Comparison of ENCODE assay signal across 15 mouse cellular contexts in genomic region chr2:170177323-170177722, GRCm38 (mm10). TPM values are rescaled to one million over a fixed set of nuclear protein-coding genes. Genes with fewer than 3 reads are reported as not detected.
DNase-seq lines count a peak whose midpoint lies in the region; ATAC-seq and TF ChIP-seq lines count a peak whose summit lies in the region.
"Had no signal": no experiment of that assay in that cellular context is flagged by ENCODE, and none has a peak within 500 bp of the region (broad histone marks: within the 10 kb centered on the region; RNA-seq: fewer than 3 reads in every experiment).

No protein-coding gene starts in this region.

- 0 out of 2 replicates have a peak, but pooled peaks cover 3% of the 10 kb centered on the region for H3K27me3 ChIP-seq in heart, embryonic 10.5 days (ENCODE audit: insufficient read depth, poor library complexity, severe bottlenecking)
- H3K27me3 ChIP-seq in E14TG2a.4 (ENCODE audit: insufficient read depth, low read length), result no peaks in the 10 kb centered on the region
- no peaks in the 10 kb centered on the region for H3K27me3 ChIP-seq in intestine, embryonic 15.5 days (replicated peaks)
- H3K27me3 ChIP-seq: neural tube, embryonic 15.5 days had no signal

- no peaks in the 10 kb centered on the region for H3K9me3 ChIP-seq in heart, embryonic 10.5 days
- no peaks in the 10 kb centered on the region for H3K9me3 ChIP-seq in E14TG2a.4 (ENCODE audit: low read length)
- no peaks in the 10 kb centered on the region for H3K9me3 ChIP-seq in intestine, embryonic 15.5 days
- H3K9me3 ChIP-seq: forebrain, embryonic 10.5 days; neural tube, embryonic 15.5 days had no signal

- WGBS in heart, embryonic 10.5 days, result 32% methylated on average over 8 of the region's 8 CpGs
- 11% methylated on average over 8 of the region's 8 CpGs for WGBS in intestine, embryonic 15.5 days

- H3K27ac ChIP-seq in heart, embryonic 10.5 days, result peak overlapping the region; percentile 78
- H3K27ac ChIP-seq in intestine, embryonic 15.5 days, result peak overlapping the region; percentile 72; the same call in 1 of the 2 replicates
- H3K27ac ChIP-seq: hindbrain, embryonic 14.5 days; macrophage; neural tube, embryonic 15.5 days had no signal

- no peak for TF ChIP-seq CTCF in E14TG2a.4 (conservative IDR thresholded peaks at IDR 0.05; ENCODE audit: low read length)

- peak overlapping the region; percentile 42 for H3K4me2 ChIP-seq in intestine, embryonic 15.5 days (replicated peaks)
- H3K4me2 ChIP-seq: hindbrain, embryonic 14.5 days; neural tube, embryonic 15.5 days had no signal

- no peak for DNase-seq in heart, embryonic 10.5 days (ENCODE audit: low spot score)
- DNase-seq in heart, postnatal 4 days, result no peak
- peak; percentile 36 for DNase-seq in kidney, adult 9 months
- no peak for DNase-seq in kidney, adult 8-10 months
- DNase-seq: layer of hippocampus, postnatal 36 days; right cerebral cortex, adult 18-20 months; thymus, postnatal 25 days had no signal

- peak overlapping the region; percentile 24; the same call in 1 of the 2 replicates for H3K4me3 ChIP-seq in heart, embryonic 10.5 days
- 0 out of 2 replicates have a peak overlapping the region, but pooled peaks have one; percentile 17 for H3K4me3 ChIP-seq in E14TG2a.4 (replicated peaks; ENCODE audit: low read length)
- no peak overlapping the region for H3K4me3 ChIP-seq in intestine, embryonic 15.5 days (replicated peaks)
- H3K4me3 ChIP-seq: forebrain, embryonic 10.5 days; neural tube, embryonic 15.5 days had no signal

- peaks cover 52% of the 10 kb centered on the region for H3K4me1 ChIP-seq in heart, embryonic 10.5 days
- peaks cover 88% of the 10 kb centered on the region for H3K4me1 ChIP-seq in E14TG2a.4 (replicated peaks; ENCODE audit: low read depth, low read length)
- peaks cover 30% of the 10 kb centered on the region for H3K4me1 ChIP-seq in intestine, embryonic 15.5 days (replicated peaks)

- no peaks in the 10 kb centered on the region for H3K36me3 ChIP-seq in heart, embryonic 10.5 days
- no peaks in the 10 kb centered on the region for H3K36me3 ChIP-seq in E14TG2a.4 (ENCODE audit: insufficient read depth, low read length)
- no peaks in the 10 kb centered on the region for H3K36me3 ChIP-seq in intestine, embryonic 15.5 days
- H3K36me3 ChIP-seq: forebrain, embryonic 10.5 days; neural tube, embryonic 15.5 days had no signal

- no peak overlapping the region for H3K9ac ChIP-seq in intestine, embryonic 15.5 days
- H3K9ac ChIP-seq: hindbrain, embryonic 14.5 days; neural tube, embryonic 15.5 days had no signal

- peak; percentile 30; the same call in 1 of the 2 replicates for ATAC-seq in intestine, embryonic 15.5 days
- ATAC-seq in megakaryocyte-erythroid progenitor cell, adult 5-6 weeks (replicated peaks; ENCODE audit: low FRiP score, low TSS enrichment, poor library complexity, severe bottlenecking), result no peak
- ATAC-seq in granulocyte monocyte progenitor cell, adult 5-6 weeks (replicated peaks; ENCODE audit: poor library complexity, severe bottlenecking), result no peak

RNA-seq across cellular contexts. Expression of gene Zfp217, which starts 29.4 kb away (rescaled TPM):
- 3.2 and 3.7 TPM in 2 replicates for polyA plus RNA-seq in heart, embryonic 10.5 days (2016; fragmentation: Nextera tagmentation; extraction: Ambion mirVana)
- 10 to 100 TPM; 18.8 to 19.3 TPM for total RNA-seq in heart, postnatal 4 days (2021)
- 3.3 and 3.7 TPM in 2 replicates for polyA plus RNA-seq in intestine, embryonic 15.5 days (2015; fragmentation: Nextera tagmentation; extraction: Ambion mirVana)
- total RNA-seq in megakaryocyte-erythroid progenitor cell, adult 5-6 weeks (2014; fragmentation: Nextera tagmentation), result 26.3 and 61.7 TPM in 2 replicates
- 16.2 and 30.3 TPM in 2 replicates for total RNA-seq in megakaryocyte-erythroid progenitor cell, adult 5-6 weeks (2017)
- 43.1 and 67.6 TPM in 2 replicates for total RNA-seq in granulocyte monocyte progenitor cell, adult 5-6 weeks (2014; fragmentation: Nextera tagmentation)
- 29.8 and 36.0 TPM in 2 replicates for total RNA-seq in granulocyte monocyte progenitor cell, adult 5-6 weeks (2017)
